Mouse (Mus musculus) stomach, postnatal 0 days (tissue): ENCODE measurements at regions not wholly inside any gene's neighbourhood (a gene's known extent, or its start where the extent isn't known, plus 50 kb on each side); places are given as distances from the start of the nearest gene placed in this dataset.

Experiments used
- CTCF ChIP-seq: IDR thresholded peaks from 2 replicates; pipeline ENCODE4 v1.5.1; 2016; ENCODE audit warnings: antibody characterized with exemption, low read depth, mild to moderate bottlenecking, moderate library complexity
- EP300 ChIP-seq: optimal IDR thresholded peaks from 2 replicates; pipeline ENCODE3; 2016; ENCODE audit warnings: antibody characterized with exemption

GRCm38 (mm10) chr2:71629301-71630142, 83.0 kb upstream of the Dlx2 start:
- TF ChIP-seq CTCF (no peak), EP300 (no peak)
